Mouse (Mus musculus) liver, embryonic 14.5 days (tissue): ENCODE results near the gene Cxcr5.

Experiments
- CTCF ChIP-seq: IDR thresholded peaks from 2 replicates; pipeline ENCODE4 v1.5.1; 2016; ENCODE audit warnings: antibody characterized with exemption, low read depth, control low read depth
- EP300 ChIP-seq: IDR thresholded peaks from 2 replicates; pipeline ENCODE4 v1.6.1; 2016; ENCODE audit warnings: antibody characterized with exemption, low read depth

GRCm38 (mm10) chr9:44579392-44579791 is 17.7 kb upstream of the Cxcr5 start:
- TF ChIP-seq CTCF: no peak
- TF ChIP-seq EP300: no peak
